Mouse (Mus musculus): ENCODE data around the gene Srcin1.

DNA sequence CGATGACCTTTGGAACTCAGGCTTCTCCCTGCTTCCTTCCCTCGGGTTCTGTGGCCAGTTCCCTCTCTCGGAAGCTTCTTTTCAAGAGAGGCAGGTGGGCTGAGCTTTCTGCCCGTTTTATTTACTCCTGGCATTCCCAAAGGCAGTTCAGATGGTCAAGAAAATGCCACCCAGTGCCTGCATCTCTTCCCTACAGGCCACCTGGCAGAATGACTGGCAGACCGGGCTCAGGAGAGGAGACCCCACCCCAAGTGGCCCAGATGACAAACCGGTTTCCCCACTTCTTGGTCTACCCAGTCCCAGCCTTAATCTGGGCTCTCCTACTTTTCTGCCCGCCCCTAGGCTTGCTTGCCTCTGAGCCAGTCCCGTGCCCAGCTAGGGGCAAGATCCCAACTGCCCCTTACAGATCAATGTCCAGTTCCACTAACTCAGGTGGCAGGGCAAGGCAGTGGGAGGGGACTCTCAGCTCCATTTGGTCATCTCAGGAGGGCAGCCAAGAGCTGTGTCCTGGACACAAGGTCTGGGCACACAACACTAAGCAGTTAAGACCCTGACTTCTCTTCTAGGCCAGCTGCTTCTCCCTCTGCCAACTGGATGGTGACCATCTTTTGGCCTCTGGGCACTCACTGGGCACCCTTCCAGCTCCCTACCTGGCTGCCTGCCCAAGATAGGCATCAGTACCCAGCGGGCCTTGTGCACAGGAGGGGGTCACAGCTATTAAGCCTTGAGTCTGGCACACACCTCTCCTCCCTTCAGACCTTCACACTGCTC is at the start of gene Srcin1:
- TF ChIP-seq POLR2A (IDR thresholded peaks at IDR 0.05; ENCODE audit: insufficient read depth, low read length) (no peak), CTCF (IDR thresholded peaks at IDR 0.05; ENCODE audit: low read depth, low read length) (no peak)

Data from ES-Bruce4 (cell line).